In genomic region chr2:61567045-61567783, GRCm38 (mm10) we compare ENCODE assay signal across 14 mouse cellular contexts. TPM values are rescaled to one million over a fixed set of nuclear protein-coding genes. Genes with fewer than 3 reads are reported as not detected.
DNase-seq lines count a peak whose midpoint lies in the region; ATAC-seq lines count a peak whose summit lies in the region.
"Had no signal": no experiment of that assay in that cellular context is flagged by ENCODE, and none has a peak within 500 bp of the region (broad histone marks: within the 10 kb centered on the region; RNA-seq: fewer than 3 reads in every experiment).

No protein-coding gene starts in this region.

- no peak overlapping the region for H3K9ac ChIP-seq in kidney, embryonic 16.5 days (replicated peaks; ENCODE audit: low read length)
- H3K9ac ChIP-seq: limb, embryonic 15.5 days had no signal

- H3K4me2 ChIP-seq in kidney, embryonic 16.5 days (replicated peaks; ENCODE audit: low read depth, low read length) = no peak overlapping the region
- H3K4me2 ChIP-seq: heart, embryonic 11.5 days; limb, embryonic 15.5 days had no signal

- H3K27me3 ChIP-seq in kidney, embryonic 16.5 days (ENCODE audit: insufficient read depth, low read length) = no peaks in the 10 kb centered on the region
- H3K27me3 ChIP-seq: limb, embryonic 15.5 days had no signal

- no peaks in the 10 kb centered on the region for H3K36me3 ChIP-seq in kidney, embryonic 16.5 days (ENCODE audit: insufficient read depth, low read length)
- H3K36me3 ChIP-seq: limb, embryonic 15.5 days had no signal

- H3K9me3 ChIP-seq in kidney, embryonic 16.5 days (ENCODE audit: low read length) = no peaks in the 10 kb centered on the region
- H3K9me3 ChIP-seq: limb, embryonic 15.5 days had no signal

- ATAC-seq in kidney, embryonic 16.5 days (ENCODE audit: low FRiP score, low TSS enrichment) = no peak
- no peak for ATAC-seq in granulocyte monocyte progenitor cell, adult 5-6 weeks (replicated peaks; ENCODE audit: poor library complexity, severe bottlenecking)

- no peaks in the 10 kb centered on the region for H3K4me1 ChIP-seq in kidney, embryonic 16.5 days (ENCODE audit: insufficient read depth, low read length)
- H3K4me1 ChIP-seq: limb, embryonic 15.5 days had no signal

- H3K27ac ChIP-seq in kidney, embryonic 16.5 days (ENCODE audit: low read length) = no peak overlapping the region
- H3K27ac ChIP-seq: kidney, postnatal 0 days; limb, embryonic 15.5 days had no signal

- WGBS in kidney, embryonic 16.5 days = 72% methylated on average over 4 of the region's 4 CpGs

- DNase-seq in kidney, postnatal 4 days = peak; percentile 30 to 46
- peak; percentile 37 for DNase-seq in ES-CJ7 (ENCODE audit: low read depth, low spot score)
- peak; percentile 16 for DNase-seq in c-Kit-positive CD71-positive TER-119-negative erythroid progenitor cells, embryonic 14.5 days (ENCODE audit: low read depth)
- peak; percentile 44 for DNase-seq in lung, postnatal 14 days
- DNase-seq in frontal cortex, postnatal 10 days (ENCODE audit: low spot score in 2 of 2) = no peak
- DNase-seq: cerebellum, adult 11-12 months; midbrain, embryonic 14.5 days; thymus, postnatal 25 days had no signal

- no peak overlapping the region for H3K4me3 ChIP-seq in kidney, embryonic 16.5 days (ENCODE audit: low read length)
- H3K4me3 ChIP-seq: erythroblast, embryonic 14.5 days; limb, embryonic 15.5 days had no signal

RNA-seq across cellular contexts. Expression of gene Tank, which starts 11.2 kb away (rescaled TPM):
- 24.0 and 26.6 TPM in 2 replicates for polyA plus RNA-seq in kidney, embryonic 16.5 days (2015; fragmentation: Nextera tagmentation; extraction: Ambion mirVana)
- total RNA-seq in granulocyte monocyte progenitor cell, adult 5-6 weeks (2014; fragmentation: Nextera tagmentation) = 96.4 and 107 TPM in 2 replicates
- total RNA-seq in granulocyte monocyte progenitor cell, adult 5-6 weeks (2017) = 77.2 and 87.8 TPM in 2 replicates

Comparison
In these comparisons a context has a peak if more than half of its experiments do, and no peak if none do; other contexts are left out.
1. DNase-seq: peak in kidney, postnatal 4 days (2 of 2), ES-CJ7 (single experiment), c-Kit-positive CD71-positive TER-119-negative erythroid progenitor cells, embryonic 14.5 days (single experiment) and lung, postnatal 14 days (single experiment); none in frontal cortex, postnatal 10 days (0 of 2).